Mouse (Mus musculus): ENCODE results near the gene Gm5105.

DNA sequence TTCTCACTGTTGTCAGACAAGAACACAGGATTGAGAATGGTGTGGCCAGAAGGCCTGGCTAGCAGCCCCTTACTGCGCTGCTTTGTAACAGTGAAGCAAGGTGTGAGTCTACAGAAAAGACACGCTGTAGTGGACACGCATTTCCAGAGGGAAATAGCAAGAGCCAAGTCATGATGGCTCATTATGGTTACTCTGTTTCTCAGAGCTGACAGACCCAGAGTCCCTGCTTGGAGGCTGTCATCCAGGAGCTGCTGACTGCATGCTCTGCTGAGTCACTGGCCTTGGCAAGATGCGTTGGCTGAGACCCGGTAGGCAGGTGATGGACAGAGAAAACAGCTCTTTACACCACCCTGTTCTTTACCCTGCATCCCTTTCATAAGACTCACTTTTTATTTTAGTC lies 37.8 kb downstream of the Gm5105 start:
- TF ChIP-seq POLR2A (IDR thresholded peaks at IDR 0.05; ENCODE audit: low read depth, low read length) = no peak
- TF ChIP-seq CTCF (IDR thresholded peaks at IDR 0.05; ENCODE audit: borderline replicate concordance, insufficient read depth, low read length) = no peak
